Mouse (Mus musculus): Measurements from ENCODE around the gene Siae. TPM values are rescaled to one million over a fixed set of nuclear protein-coding genes. Genes with fewer than 3 reads are reported as not detected.

Siae gene
- 10 to 100 TPM; 14.4 to 19.2 TPM for total RNA-seq (2021)
- long read RNA-seq, experiment 1, full-length matches to known transcripts = 6 of 20 reads
- long read RNA-seq, experiment 1, partial matches to known transcripts = 2 of 20 reads
- long read RNA-seq, experiment 1, other reads (novel, unspliced or antisense) = 12 of 20 reads
- long read RNA-seq, experiment 2, full-length matches to known transcripts = 3 of 10 reads
- long read RNA-seq, experiment 2, partial matches to known transcripts = 0 of 10 reads
- long read RNA-seq, experiment 2, other reads (novel, unspliced or antisense) = 7 of 10 reads

- intact Hi-C loops (cut with DNase I) = loop anchor here (5.0 to 10.0 kb wide), 2 partner anchors 260 to 377 kb away; no protein-coding TSS in a partner anchor
- DNase-seq (ENCODE audit: low spot score in 2 of 2) = no peak
Observed at GRCm38 (mm10) chr9:37554838-37555748, at the start of gene Siae. TSS of gene Siae (plus strand) at chr9:37555698.

GRCm38 (mm10) chr9:37506023-37506422 is 49.5 kb upstream of the Siae start:
- DNase-seq (ENCODE audit: low spot score in 2 of 2) = no peak
- intact Hi-C loops (cut with DNase I) = no loop called here

GRCm38 (mm10) chr9:37512097-37512496 is 43.4 kb upstream of the Siae start:
- intact Hi-C loops (cut with DNase I) = no loop called here

GRCm38 (mm10) chr9:37514456-37514855 is 41.0 kb upstream of the Siae start:
- intact Hi-C loops (cut with DNase I) = no loop called here
- DNase-seq (ENCODE audit: low spot score in 2 of 2) = no peak

More at GRCm38 (mm10) chr9:37512097-37512496, 43.4 kb upstream of the Siae start:
- no peak for DNase-seq (ENCODE audit: low spot score in 2 of 2)

GRCm38 (mm10) chr9:37517467-37517866 is 38.0 kb upstream of the Siae start:
- no peak for DNase-seq (ENCODE audit: low spot score in 2 of 2)
- intact Hi-C loops (cut with DNase I) = no loop called here

- intact Hi-C loops (cut with DNase I) = no loop called here
- DNase-seq (ENCODE audit: low spot score in 2 of 2) = peak in 1 of 2 experiments; percentile 31
Observed at GRCm38 (mm10) chr9:37518991-37519390, 36.5 kb upstream of the Siae start.

- intact Hi-C loops (cut with DNase I) = no loop called here
- DNase-seq (ENCODE audit: low spot score in 2 of 2) = no peak
Observed at GRCm38 (mm10) chr9:37519995-37520394, 35.5 kb upstream of the Siae start.

- intact Hi-C loops (cut with DNase I) = no loop called here
- DNase-seq (ENCODE audit: low spot score in 2 of 2) = no peak
Observed at GRCm38 (mm10) chr9:37525461-37525860, 30.0 kb upstream of the Siae start.

- DNase-seq (ENCODE audit: low spot score in 2 of 2) = no peak
- intact Hi-C loops (cut with DNase I) = no loop called here
Observed at GRCm38 (mm10) chr9:37526443-37527395, 28.8 kb upstream of the Siae start.

- no peak for DNase-seq (ENCODE audit: low spot score in 2 of 2)
- intact Hi-C loops (cut with DNase I) = no loop called here
Observed at GRCm38 (mm10) chr9:37527396-37528224, 27.9 kb upstream of the Siae start, which contains the start of gene Esam. TSS of gene Esam (plus strand) at chr9:37528078.

- intact Hi-C loops (cut with DNase I) = no loop called here
- no peak for DNase-seq (ENCODE audit: low spot score in 2 of 2)
Observed at GRCm38 (mm10) chr9:37528225-37528970, 27.1 kb upstream of the Siae start.

- intact Hi-C loops (cut with DNase I) = loop anchor here (5.0 kb wide), 1 partner anchor 68 kb away; no protein-coding TSS in a partner anchor
- DNase-seq (ENCODE audit: low spot score in 2 of 2) = no peak
Observed at GRCm38 (mm10) chr9:37530031-37530887, 25.2 kb upstream of the Siae start.

GRCm38 (mm10) chr9:37530888-37531705 is 24.4 kb upstream of the Siae start:
- intact Hi-C loops (cut with DNase I) = loop anchor here (5.0 kb wide), 1 partner anchor 69 kb away; no protein-coding TSS in a partner anchor
- DNase-seq (ENCODE audit: low spot score in 2 of 2) = no peak

- intact Hi-C loops (cut with DNase I) = no loop called here
- DNase-seq (ENCODE audit: low spot score in 2 of 2) = no peak
Observed at GRCm38 (mm10) chr9:37536851-37537250, 18.6 kb upstream of the Siae start.

GRCm38 (mm10) chr9:37537658-37538250 is 17.7 kb upstream of the Siae start:
- intact Hi-C loops (cut with DNase I) = no loop called here
- DNase-seq (ENCODE audit: low spot score in 2 of 2) = no peak
